8 mouse cellular contexts compared by ENCODE assay signal in the genomic region with DNA sequence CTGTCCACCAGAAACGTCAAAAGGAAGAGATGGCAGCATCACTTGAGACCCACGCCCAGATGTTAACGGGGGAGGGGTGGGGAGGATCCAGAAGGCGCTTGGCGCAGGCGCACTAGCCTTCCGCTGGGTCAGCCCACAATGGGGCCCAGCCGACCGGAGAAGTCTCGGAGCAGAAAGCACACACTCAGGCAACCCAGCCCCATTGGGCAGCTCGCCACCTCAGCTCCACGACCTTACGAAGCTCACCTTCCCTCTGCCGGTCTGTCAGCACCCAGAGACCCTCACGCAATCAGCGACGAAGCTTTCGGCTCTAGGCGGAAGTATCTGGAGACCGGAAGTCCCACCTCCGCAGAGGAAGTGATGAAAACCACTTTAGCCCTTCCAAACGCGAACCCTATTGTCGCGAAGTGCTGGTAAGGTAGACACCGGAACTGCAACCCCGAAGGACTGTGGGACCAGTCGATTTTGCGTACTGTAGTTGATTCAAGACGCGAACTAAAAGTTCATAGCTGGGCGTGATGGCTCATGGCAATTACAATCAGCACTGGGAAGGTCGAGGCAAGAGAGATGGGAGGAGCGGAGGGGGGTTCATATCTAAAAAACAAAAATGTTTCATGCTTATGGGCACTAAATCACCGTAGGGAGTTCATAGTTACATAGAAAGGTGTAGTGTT. TPM values are rescaled to one million over a fixed set of nuclear protein-coding genes. Genes with fewer than 3 reads are reported as not detected.
DNase-seq lines count a peak whose midpoint lies in the region; ATAC-seq lines count a peak whose summit lies in the region.

A gene (minus strand): TSS at position 347 of the 674 bp plus-strand sequence.

- peak; percentile 94 for DNase-seq in adipocyte (ENCODE audit: low spot score)
- peak; percentile 93 for DNase-seq in embryo, embryonic 10 days (ENCODE audit: low spot score)
- DNase-seq in gastrocnemius, postnatal 14 days, result peak; percentile 87
- DNase-seq in left cerebral cortex, postnatal 10 days (ENCODE audit: extremely low spot score in 1 of 2, low spot score in 2 of 2), result peak; percentile 89 to 93
- DNase-seq in right cerebral cortex, postnatal 25 days, result peak; percentile 92
- peak; percentile 86 to 90 for DNase-seq in urinary bladder, postnatal 4 days (ENCODE audit: low spot score in 2 of 2)

- intact Hi-C loops in gastrocnemius, postnatal 14 days (cut with DNase I; ENCODE audit: low total_unique reads), result no loop called here
- intact Hi-C loops in left cerebral cortex, postnatal 10 days (cut with DNase I), result no loop called here

- peak; percentile 99 for ATAC-seq in inflammation-experienced regulatory T-cells, adult 6 months
- peak; percentile 97 for ATAC-seq in megakaryocyte-erythroid progenitor cell, adult 5-6 weeks (replicated peaks; ENCODE audit: low FRiP score, low TSS enrichment, poor library complexity, severe bottlenecking)

RNA-seq across cellular contexts. Expression of the gene that starts here (rescaled TPM):
- total RNA-seq in gastrocnemius, postnatal 14 days (2021), result 10 to 100 TPM; 17.6 to 19.2 TPM
- polyA plus RNA-seq in inflammation-experienced regulatory T-cells, adult 6 months (2017; shearing (Covaris generic)), result 100 to 1,000 TPM in 1 of 3 experiments, 10 to 100 TPM in 2; 72.6 to 120 (median 76.2) TPM
- total RNA-seq in left cerebral cortex, postnatal 10 days (2021), result 10 to 100 TPM; 69.0 to 69.2 TPM
- total RNA-seq in megakaryocyte-erythroid progenitor cell, adult 5-6 weeks (2014; fragmentation: Nextera tagmentation), result 106 and 112 TPM in 2 replicates
- 58.8 and 103 TPM in 2 replicates for total RNA-seq in megakaryocyte-erythroid progenitor cell, adult 5-6 weeks (2017)

Comparison
In these comparisons a context has a peak if more than half of its experiments do, and no peak if none do; other contexts are left out.
1. Peak in every context shown above with its lines: DNase-seq and ATAC-seq.